Mouse (Mus musculus): ENCODE results near the gene Mvb12b.

DNA sequence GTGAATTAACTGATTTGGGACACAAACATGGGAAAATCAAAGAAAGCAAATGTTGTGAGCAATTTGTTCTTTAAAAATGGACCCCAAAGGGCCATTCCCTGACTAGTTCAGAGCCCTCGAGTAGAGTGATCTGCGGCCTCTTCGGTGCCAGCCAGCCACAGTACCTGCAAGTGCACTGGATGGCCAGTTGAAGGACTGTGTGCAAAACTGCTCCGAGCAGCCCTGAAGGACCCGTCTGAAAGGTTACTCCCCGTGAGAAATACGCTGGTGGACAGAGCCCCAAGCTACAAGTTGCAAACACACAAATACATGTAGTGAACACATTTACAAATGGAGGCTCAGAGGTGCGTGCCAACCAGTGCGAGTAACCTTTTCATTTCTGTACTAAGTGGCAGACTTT lies 98.0 kb downstream of the Mvb12b start:
- TF ChIP-seq ZC3H11A (IDR thresholded peaks at IDR 0.05; ENCODE audit: borderline replicate concordance, low read depth, low read length): no peak
- no peak for TF ChIP-seq CHD2 (IDR thresholded peaks at IDR 0.05; ENCODE audit: low read depth, low read length)
- no peak for TF ChIP-seq ZNF384 (IDR thresholded peaks at IDR 0.05; ENCODE audit: low read depth, low read length)
- TF ChIP-seq HCFC1 (IDR thresholded peaks at IDR 0.05; ENCODE audit: borderline replicate concordance, insufficient read depth, low read length): no peak
